Mouse (Mus musculus): ENCODE results near the gene Kctd21. TPM values are rescaled to one million over a fixed set of nuclear protein-coding genes. Genes with fewer than 3 reads are reported as not detected.

The Kctd21 gene
- total RNA-seq (2023), result 1.0 TPM

GRCm38 (mm10) chr7:97331726-97332666, at the start of gene Kctd21, which contains the start of gene Usp35:
Gene Kctd21, plus strand, starts transcription at chr7:97332327.
Gene Usp35, minus strand, starts transcription at chr7:97332020.

Other genes starting within 250 kb of the Kctd21 start
- gene Usp35, start 307 bp upstream of the Kctd21 start, total RNA-seq (2023), result 7.1 TPM
- 12.1 TPM for gene Alg8, start 39.3 kb downstream of the Kctd21 start, total RNA-seq (2023)
- 49.7 TPM for gene Ndufc2, start 67.7 kb downstream of the Kctd21 start, total RNA-seq (2023)
- gene Thrsp, start 85.4 kb downstream of the Kctd21 start, total RNA-seq (2023), result not detected
- 0.35 TPM for gene Kctd14, start 119.0 kb downstream of the Kctd21 start, total RNA-seq (2023)
- gene Ints4, start 148.6 kb downstream of the Kctd21 start, total RNA-seq (2023), result 45.2 TPM
- 16.0 TPM for gene Aamdc, start 247.2 kb downstream of the Kctd21 start, total RNA-seq (2023)
- gene Rsf1, start 247.6 kb downstream of the Kctd21 start, total RNA-seq (2023), result 79.3 TPM

Measured in CD4-positive naive resting alpha-beta T cell, adult 57 days (primary cell).